Mouse (Mus musculus) kidney, adult 2 months (tissue): ENCODE results near the gene Col28a1. TPM values are rescaled to one million over a fixed set of nuclear protein-coding genes. Genes with fewer than 3 reads are reported as not detected.
A peak's percentile ranks its signal among the peaks of the same experiment; 100 is the strongest.

Source experiments
- DNase-seq: peaks from one replicate; pipeline ENCODE4 v3.0.0; 2021
- H3K27ac ChIP-seq: fragments of 200-500 bp; 2 replicates; pipeline ENCODE4 v1.5.1; 2012; ENCODE audit warnings: low read depth, low read length, control low read depth, inconsistent platforms; ENCODE audit not compliant: insufficient read depth
- H3K27me3 ChIP-seq: fragments of 200-500 bp; replicated peaks from 2 replicates; pipeline ENCODE4 v1.6.1; 2012; ENCODE audit warnings: mild to moderate bottlenecking, moderate library complexity, low read length, inconsistent platforms; ENCODE audit not compliant: control insufficient read depth, insufficient read depth
- H3K36me3 ChIP-seq: fragments of 200-500 bp; 2 replicates; pipeline ENCODE4 v1.6.1; 2012; ENCODE audit warnings: mild to moderate bottlenecking, moderate library complexity, low read length, inconsistent platforms; ENCODE audit not compliant: control insufficient read depth, insufficient read depth
- H3K4me1 ChIP-seq: fragments of 200-500 bp; 2 replicates; pipeline ENCODE4 v1.6.1; 2011; ENCODE audit warnings: low read length; ENCODE audit not compliant: control insufficient read depth, insufficient read depth
- H3K4me3 ChIP-seq: fragments of 200-500 bp; 2 replicates; pipeline ENCODE4 v1.5.1; 2011; ENCODE audit warnings: mild to moderate bottlenecking, low read depth, low read length, control low read depth; ENCODE audit not compliant: insufficient read depth
- CTCF ChIP-seq: fragments of 200-500 bp; conservative IDR thresholded peaks from 2 replicates; pipeline ENCODE4 v1.5.1; 2011; ENCODE audit warnings: low read depth, mild to moderate bottlenecking, control low read depth, low read length, moderate library complexity, mixed read lengths; ENCODE audit not compliant: insufficient read depth, insufficient read length
- POLR2A ChIP-seq: fragments of 200-500 bp; IDR thresholded peaks from one replicate; pipeline ENCODE4 v1.6.1; 2011; ENCODE audit warnings: low read depth, low read length, control low read depth
- WGBS: fragments of 180-500 bp; shearing (Covaris S2); methylation state at CpG from one replicate; pipeline ENCODE4 v1.1.7; 2018; 5-methylcytosine and 5-hydroxymethylcytosine counted together
- polyA plus RNA-seq: library from polyadenylated mRNA; depleted of rRNA; stranded (reverse); fragments of >200 nt; gene quantifications from 2 replicates; pipeline ENCODE4 v1.2.3, GENCODE M21; 2012

Gene Col28a1
- polyA plus RNA-seq, 1 experiment = 0.13 TPM

DNA sequence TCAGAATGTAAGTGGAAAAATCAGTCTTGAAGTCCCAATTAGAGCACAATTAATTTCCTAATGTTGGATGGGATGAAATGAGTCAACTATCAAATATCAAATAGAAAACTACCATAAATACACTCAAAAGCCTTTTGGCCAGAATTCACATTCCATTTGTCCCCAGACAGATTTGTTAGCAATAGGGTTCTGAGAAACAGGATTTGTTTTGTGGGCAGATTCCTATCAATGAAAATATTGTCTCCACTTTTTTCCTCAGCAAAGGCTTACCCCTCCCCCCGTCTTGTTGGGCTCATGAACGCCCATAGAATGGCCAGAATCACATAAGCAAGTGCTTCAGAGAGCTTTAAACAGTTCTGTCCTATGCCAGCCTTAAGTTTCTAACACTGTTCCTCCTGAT, 32.4 kb downstream of the Col28a1 start:
- Histone ChIP-seq H3K4me1 (no peaks in the 10 kb centered on the region), H3K27ac (no peak overlapping the region), H3K27me3 (no peaks in the 10 kb centered on the region), H3K4me3 (no peak overlapping the region), H3K36me3 (no peaks in the 10 kb centered on the region)
- WGBS = 55% methylated on average over 2 of the region's 2 CpGs
- TF ChIP-seq POLR2A = no peak
- no peak for TF ChIP-seq CTCF
- no peak for DNase-seq

DNA sequence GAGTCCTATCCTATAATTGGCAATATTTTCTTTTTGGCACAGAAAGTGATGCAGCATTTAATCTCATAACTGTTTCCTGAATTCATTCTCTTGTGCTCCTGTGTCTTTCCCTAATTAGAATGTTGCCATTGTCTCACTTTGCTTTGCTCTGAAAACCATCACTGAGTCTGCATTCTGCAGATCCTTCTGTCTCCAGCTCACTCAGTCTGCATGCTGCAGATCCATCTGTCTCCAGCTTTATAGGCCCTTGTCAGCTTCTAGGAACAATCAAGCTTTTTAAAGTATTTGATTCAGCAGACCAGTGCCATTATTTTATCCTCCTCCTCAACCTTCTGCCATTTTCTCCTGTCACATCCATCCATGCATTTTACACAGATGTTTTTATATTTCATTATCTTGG, 35.3 kb downstream of the Col28a1 start:
- TF ChIP-seq POLR2A (no peak), CTCF (no peak)
- no peaks in the 10 kb centered on the region for H3K27me3 ChIP-seq
- no peaks in the 10 kb centered on the region for H3K36me3 ChIP-seq
- no peak for DNase-seq
- no peaks in the 10 kb centered on the region for H3K4me1 ChIP-seq
- no peak overlapping the region for H3K27ac ChIP-seq
- H3K4me3 ChIP-seq = no peak overlapping the region

DNA sequence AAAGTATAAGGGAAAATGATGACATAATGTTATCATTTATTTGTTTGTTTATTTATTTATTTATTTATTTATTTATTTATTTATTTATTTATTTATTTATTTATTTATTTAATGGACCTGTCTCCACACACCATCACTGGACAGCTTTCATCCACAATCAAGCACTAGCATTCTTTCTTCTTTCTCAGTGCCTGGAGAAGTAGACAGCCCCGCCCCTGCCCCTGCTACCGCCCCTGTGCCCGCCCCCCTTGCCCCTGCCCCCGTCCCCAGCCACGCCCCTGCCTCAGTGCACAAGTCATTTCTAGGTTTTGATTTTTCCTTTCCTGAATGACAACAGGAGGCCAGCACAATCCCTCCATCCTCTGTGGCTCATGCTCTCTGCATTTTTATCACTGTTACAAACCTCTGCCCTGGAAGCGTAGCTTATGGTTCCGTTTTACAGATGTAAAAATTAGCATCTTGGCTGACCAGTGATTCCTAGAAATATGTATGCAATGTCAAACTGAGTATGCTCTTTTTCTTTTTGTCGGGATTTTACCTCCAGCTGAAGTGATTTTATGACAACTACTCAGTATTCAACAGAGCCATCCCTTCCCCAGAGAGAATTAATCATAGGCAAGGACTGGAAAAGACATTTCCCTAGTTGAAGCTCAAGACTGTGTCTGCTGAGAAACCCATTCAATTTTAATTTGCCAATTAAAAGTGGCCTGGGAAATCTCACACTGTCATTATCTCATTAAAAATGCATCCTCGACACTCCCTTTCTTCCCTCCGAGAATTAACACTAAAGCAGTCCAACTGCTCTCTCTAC, 39.7 kb downstream of the Col28a1 start:
- H3K4me1 ChIP-seq = no peaks in the 10 kb centered on the region
- 63% methylated on average over 10 of the region's 10 CpGs for WGBS
- DNase-seq = no peak
- H3K27ac ChIP-seq = no peak overlapping the region
- TF ChIP-seq POLR2A (no peak), CTCF (no peak)
- H3K4me3 ChIP-seq = no peak overlapping the region
- no peaks in the 10 kb centered on the region for H3K36me3 ChIP-seq
- no peaks in the 10 kb centered on the region for H3K27me3 ChIP-seq

DNA sequence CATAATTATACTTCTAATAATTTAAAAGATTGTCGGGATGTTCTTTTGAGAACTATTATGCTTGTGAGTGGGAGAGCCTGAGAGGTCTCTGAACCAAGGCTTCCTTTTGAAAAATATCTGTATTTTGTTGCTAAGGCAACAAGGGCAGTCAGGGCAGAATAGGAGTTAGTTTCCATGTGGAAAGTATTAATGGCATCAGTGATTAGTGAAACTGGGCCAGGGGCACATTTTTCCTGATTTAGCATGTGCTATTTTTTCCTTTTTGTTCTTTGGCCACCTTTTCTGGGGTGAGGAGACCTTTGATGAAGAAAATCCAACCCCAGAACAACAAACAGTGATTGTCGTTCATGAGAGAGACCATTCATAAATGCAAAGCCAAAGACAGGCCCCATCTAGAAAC, 43.5 kb downstream of the Col28a1 start:
- no peak overlapping the region for H3K27ac ChIP-seq
- H3K36me3 ChIP-seq = no peaks in the 10 kb centered on the region
- H3K4me3 ChIP-seq = no peak overlapping the region
- no peaks in the 10 kb centered on the region for H3K27me3 ChIP-seq
- no peak for TF ChIP-seq POLR2A
- TF ChIP-seq CTCF = no peak
- H3K4me1 ChIP-seq = no peaks in the 10 kb centered on the region
- DNase-seq = no peak
- WGBS = 77% methylated on average over 2 of the region's 2 CpGs

DNA sequence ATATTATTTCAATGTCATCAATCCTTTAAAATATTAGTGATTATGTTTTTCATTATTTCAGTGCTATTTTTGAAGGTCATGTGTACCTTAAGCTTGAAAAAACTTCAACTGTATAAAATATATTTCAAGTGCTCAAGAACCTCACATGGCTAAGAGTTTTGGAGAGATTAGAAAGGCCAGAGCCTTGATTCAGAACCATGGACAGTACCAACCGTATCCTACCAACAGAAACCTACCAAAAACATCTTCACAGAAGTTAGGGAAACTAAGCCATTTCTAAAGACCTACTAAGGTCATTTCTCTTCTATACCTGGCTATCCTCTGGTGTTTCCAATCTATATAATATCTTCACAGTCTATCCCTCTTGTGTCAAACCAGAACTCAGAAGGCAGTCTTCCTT, 50.5 kb downstream of the Col28a1 start:
- Histone ChIP-seq H3K4me3 (no peak overlapping the region), H3K36me3 (no peaks in the 10 kb centered on the region), H3K27me3 (no peaks in the 10 kb centered on the region), H3K4me1 (no peaks in the 10 kb centered on the region), H3K27ac (no peak overlapping the region)
- peak; percentile 6 for DNase-seq
- WGBS = 35% methylated on average over 1 of the region's 1 CpGs
- TF ChIP-seq CTCF (no peak), POLR2A (no peak)

DNA sequence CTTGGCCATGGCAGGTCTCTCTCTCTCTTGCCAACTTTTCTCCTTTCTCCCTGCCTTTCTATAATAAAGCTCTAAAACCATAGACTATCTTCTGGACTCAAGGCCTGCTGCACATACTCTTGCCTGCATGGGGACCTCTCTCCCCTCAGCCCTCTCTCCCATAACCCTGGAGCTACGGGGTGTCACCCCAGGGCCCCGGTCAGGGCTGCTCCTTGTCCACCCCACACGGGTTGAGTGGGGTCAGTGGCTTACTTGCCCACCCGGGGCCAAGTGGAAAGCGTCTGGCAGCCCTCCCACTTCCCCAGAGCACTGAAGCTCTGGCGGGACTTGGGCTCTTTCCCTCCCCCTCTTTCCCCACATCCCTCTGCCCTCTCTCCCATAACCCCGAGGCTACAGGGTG, 62.3 kb downstream of the Col28a1 start:
- TF ChIP-seq CTCF (no peak), POLR2A (no peak)
- Histone ChIP-seq H3K27me3 (no peaks in the 10 kb centered on the region), H3K27ac (no peak overlapping the region), H3K4me3 (no peak overlapping the region), H3K4me1 (no peaks in the 10 kb centered on the region), H3K36me3 (no peaks in the 10 kb centered on the region)
- no peak for DNase-seq
- WGBS = 64% methylated on average over 7 of the region's 7 CpGs

DNA sequence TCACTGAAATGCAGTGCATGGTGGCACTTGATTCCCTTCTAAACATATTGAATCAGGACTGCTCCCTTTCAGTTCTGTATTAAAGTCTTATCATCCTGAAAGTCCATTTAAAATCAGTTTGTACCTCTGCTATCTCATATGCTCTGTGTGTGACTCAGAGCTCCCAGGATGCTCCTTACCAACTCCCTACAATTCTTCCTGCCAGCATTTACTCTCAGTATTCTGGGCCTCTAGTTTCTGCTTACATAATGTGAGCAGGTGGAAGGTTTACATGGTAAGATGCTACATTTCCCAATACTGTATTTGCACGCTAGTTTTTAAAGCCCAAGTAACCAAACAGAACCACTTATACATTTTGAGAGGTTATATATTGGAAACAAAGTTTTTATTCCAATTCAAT, 64.3 kb downstream of the Col28a1 start:
- no peaks in the 10 kb centered on the region for H3K27me3 ChIP-seq
- no peak for DNase-seq
- H3K4me1 ChIP-seq = no peaks in the 10 kb centered on the region
- WGBS = 89% methylated on average over 1 of the region's 1 CpGs
- no peak overlapping the region for H3K27ac ChIP-seq
- TF ChIP-seq POLR2A = no peak
- no peak for TF ChIP-seq CTCF
- H3K4me3 ChIP-seq = no peak overlapping the region
- no peaks in the 10 kb centered on the region for H3K36me3 ChIP-seq
